Mouse (Mus musculus): Measurements from ENCODE around the gene Lmod3. TPM values are rescaled to one million over a fixed set of nuclear protein-coding genes. Genes with fewer than 3 reads are reported as not detected.

Gene Lmod3
- polyA plus RNA-seq, 1 experiment from 2014 or later: not detected

DNA sequence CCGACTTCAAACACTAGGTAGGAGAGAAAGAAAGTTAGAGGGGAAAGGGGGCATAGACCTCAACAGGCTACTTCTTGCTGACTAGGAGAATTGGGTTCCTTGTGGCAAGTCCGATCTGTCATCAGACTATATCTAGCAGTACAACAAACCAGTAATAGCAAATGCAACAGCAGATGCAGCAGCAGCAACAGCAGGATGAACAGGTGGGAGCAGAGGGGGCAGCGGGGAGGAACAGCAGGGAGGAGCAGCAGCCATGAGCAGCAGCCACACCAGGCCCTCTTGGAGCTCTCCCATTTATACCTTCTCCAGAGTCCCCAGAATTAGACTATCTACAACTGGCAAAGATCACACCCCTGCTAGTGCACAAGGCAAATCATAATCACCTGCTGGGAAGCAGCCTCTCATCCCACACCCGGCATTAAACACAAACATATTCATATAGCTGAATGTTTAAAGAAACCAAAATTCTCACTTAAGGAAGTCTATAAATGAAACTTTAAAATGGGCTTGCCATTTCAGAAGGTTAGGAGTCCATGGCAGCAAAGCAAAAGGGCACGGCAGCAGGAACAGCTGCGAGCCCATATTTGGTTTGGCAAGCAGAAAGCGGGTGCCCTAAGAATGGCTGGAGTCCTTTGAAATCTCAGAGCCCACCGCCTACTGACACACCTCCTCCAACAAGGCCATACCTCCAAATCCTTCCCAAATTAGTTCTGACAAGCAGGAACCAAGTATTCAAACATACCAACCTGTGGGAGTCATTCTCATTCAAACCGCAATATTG lies 25.3 kb downstream of the Lmod3 start:
- H3K9me3 ChIP-seq (ENCODE audit: control insufficient read depth, low read depth, low read length): no peaks in the 10 kb centered on the region
- H3K9ac ChIP-seq (replicated peaks; ENCODE audit: low read depth, low read length): no peak overlapping the region
- WGBS: 95% methylated on average over 9 of the region's 9 CpGs
- no peak overlapping the region for H3K4me3 ChIP-seq (ENCODE audit: low read depth, low read length)
- H3K27me3 ChIP-seq (ENCODE audit: control insufficient read depth, insufficient read depth, low read length): no peaks in the 10 kb centered on the region
- H3K27ac ChIP-seq (ENCODE audit: low read length): no peak overlapping the region
- H3K4me2 ChIP-seq (replicated peaks; ENCODE audit: low read depth, low read length): no peak overlapping the region
- ATAC-seq (ENCODE audit: insufficient number of reproducible peaks, insufficient read depth, low FRiP score, low read depth): no peak
- peaks cover 4% of the 10 kb centered on the region; the same call in 1 of the 2 replicates for H3K4me1 ChIP-seq (ENCODE audit: control insufficient read depth, insufficient read depth, low read length)
- peaks cover 12% of the 10 kb centered on the region; the same call in 1 of the 2 replicates for H3K36me3 ChIP-seq (ENCODE audit: control insufficient read depth, insufficient read depth, low read length)

DNA sequence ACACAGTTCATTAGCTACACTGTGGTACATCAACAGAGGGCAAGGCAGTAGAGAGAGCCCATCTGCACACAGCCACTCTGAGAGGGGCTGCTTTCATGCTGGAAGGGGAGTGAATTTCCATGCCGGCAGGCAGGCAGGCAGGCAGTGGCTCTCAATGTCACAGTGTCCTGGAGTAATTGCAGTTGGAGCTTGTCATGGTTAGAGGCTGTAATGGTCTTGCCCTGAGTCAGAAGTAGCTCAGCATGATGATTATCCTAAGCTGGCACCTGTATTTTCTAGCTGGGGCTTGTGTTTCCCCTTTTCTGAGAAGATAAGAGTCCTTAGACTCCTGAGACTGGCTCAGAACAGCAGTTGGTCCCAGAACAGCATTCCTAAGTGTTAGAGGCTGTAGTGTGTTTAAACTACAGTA lies 26.5 kb downstream of the Lmod3 start:
- no peak for ATAC-seq (ENCODE audit: insufficient number of reproducible peaks, insufficient read depth, low FRiP score, low read depth)
- H3K27ac ChIP-seq (ENCODE audit: low read length): no peak overlapping the region
- WGBS: 32% methylated on average over 1 of the region's 1 CpGs

DNA sequence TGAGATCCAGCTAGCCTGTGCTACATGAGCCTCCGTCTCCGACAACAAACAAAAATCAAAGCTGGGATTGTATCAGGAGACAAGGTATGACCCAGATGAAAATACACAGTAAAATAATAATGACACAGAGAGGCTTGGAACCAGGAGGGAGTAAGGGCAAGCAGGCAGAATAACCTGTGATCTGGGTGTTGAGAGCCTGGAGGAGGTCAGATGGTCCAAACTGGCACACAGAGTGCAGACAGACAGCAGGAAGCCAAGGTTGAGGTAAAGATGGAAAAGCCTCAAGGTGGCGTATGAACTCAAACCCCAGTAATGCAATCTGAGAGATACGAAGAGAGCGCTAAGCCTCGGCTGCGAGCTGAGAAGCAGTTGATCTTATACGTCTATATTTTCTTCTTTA lies 28.1 kb downstream of the Lmod3 start:
- Histone ChIP-seq H3K27ac (ENCODE audit: low read length) (no peak overlapping the region), H3K4me3 (ENCODE audit: low read depth, low read length) (no peak overlapping the region), H3K4me2 (replicated peaks; ENCODE audit: low read depth, low read length) (no peak overlapping the region), H3K9me3 (ENCODE audit: control insufficient read depth, low read depth, low read length) (no peaks in the 10 kb centered on the region), H3K27me3 (ENCODE audit: control insufficient read depth, insufficient read depth, low read length) (no peaks in the 10 kb centered on the region), H3K9ac (replicated peaks; ENCODE audit: low read depth, low read length) (no peak overlapping the region), H3K36me3 (ENCODE audit: control insufficient read depth, insufficient read depth, low read length) (no peaks in the 10 kb centered on the region), H3K4me1 (ENCODE audit: control insufficient read depth, insufficient read depth, low read length) (peaks cover 16% of the 10 kb centered on the region; the same call in 1 of the 2 replicates)
- WGBS: 93% methylated on average over 8 of the region's 8 CpGs
- no peak for ATAC-seq (ENCODE audit: insufficient number of reproducible peaks, insufficient read depth, low FRiP score, low read depth)

More for the DNA sequence above, 26.5 kb downstream of the Lmod3 start:
- H3K4me3 ChIP-seq (ENCODE audit: low read depth, low read length): no peak overlapping the region
- no peak overlapping the region for H3K9ac ChIP-seq (replicated peaks; ENCODE audit: low read depth, low read length)
- H3K4me2 ChIP-seq (replicated peaks; ENCODE audit: low read depth, low read length): no peak overlapping the region
- H3K4me1 ChIP-seq (ENCODE audit: control insufficient read depth, insufficient read depth, low read length): peaks cover 15% of the 10 kb centered on the region; the same call in 1 of the 2 replicates
- H3K36me3 ChIP-seq (ENCODE audit: control insufficient read depth, insufficient read depth, low read length): peaks cover 8% of the 10 kb centered on the region; the same call in 1 of the 2 replicates
- no peaks in the 10 kb centered on the region for H3K9me3 ChIP-seq (ENCODE audit: control insufficient read depth, low read depth, low read length)
- H3K27me3 ChIP-seq (ENCODE audit: control insufficient read depth, insufficient read depth, low read length): no peaks in the 10 kb centered on the region

DNA sequence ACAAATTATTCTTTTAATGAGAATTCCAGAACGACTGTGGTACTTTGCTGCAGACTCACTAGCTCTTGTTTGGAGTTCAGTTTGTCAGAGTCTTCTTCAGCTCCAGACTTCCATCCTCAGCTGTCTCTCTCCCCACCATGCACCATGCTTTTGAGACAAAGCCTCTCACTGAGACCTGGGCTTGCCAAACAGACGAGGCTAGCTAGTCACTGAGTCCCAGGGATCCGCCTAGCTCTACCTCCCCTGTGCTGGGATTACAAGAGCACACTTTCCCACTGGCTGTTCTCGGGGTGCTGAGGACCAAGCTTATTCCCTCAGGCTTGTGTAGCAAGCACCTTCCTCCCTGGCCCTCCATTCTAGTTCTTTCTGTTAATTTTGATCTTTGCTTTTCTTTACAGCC lies 29.0 kb downstream of the Lmod3 start:
- Histone ChIP-seq H3K4me2 (replicated peaks; ENCODE audit: low read depth, low read length) (no peak overlapping the region), H3K4me3 (ENCODE audit: low read depth, low read length) (no peak overlapping the region), H3K27me3 (ENCODE audit: control insufficient read depth, insufficient read depth, low read length) (no peaks in the 10 kb centered on the region), H3K4me1 (ENCODE audit: control insufficient read depth, insufficient read depth, low read length) (peaks cover 16% of the 10 kb centered on the region; the same call in 1 of the 2 replicates), H3K9me3 (ENCODE audit: control insufficient read depth, low read depth, low read length) (no peaks in the 10 kb centered on the region), H3K9ac (replicated peaks; ENCODE audit: low read depth, low read length) (no peak overlapping the region), H3K36me3 (ENCODE audit: control insufficient read depth, insufficient read depth, low read length) (no peaks in the 10 kb centered on the region), H3K27ac (ENCODE audit: low read length) (no peak overlapping the region)
- 84% methylated on average over 4 of the region's 4 CpGs for WGBS
- ATAC-seq (ENCODE audit: insufficient number of reproducible peaks, insufficient read depth, low FRiP score, low read depth): no peak

DNA sequence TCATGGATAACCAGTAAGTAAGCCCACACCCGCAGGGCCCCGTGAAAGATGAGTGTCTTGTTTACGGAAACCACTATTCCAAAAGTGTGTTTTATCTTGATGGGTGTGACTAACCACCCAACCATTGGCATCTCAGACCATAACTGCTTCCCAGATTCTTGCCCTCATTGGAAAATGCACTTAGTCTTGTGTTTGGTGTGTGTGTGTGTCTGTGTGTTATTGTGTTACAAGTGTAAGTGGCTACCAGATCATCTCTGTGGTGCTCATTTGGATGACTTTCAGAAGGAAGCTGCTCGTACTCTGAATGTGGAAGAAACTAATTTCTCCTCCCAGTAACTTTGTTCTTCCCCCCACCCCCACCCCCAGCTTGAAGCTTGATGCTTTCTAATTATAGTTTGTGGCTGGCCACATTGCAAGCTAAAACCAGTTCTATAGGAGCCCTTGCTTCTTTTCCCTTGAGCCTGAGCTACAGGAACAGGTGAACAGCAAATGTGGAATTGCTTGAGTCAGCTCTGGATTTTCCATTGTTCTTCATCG lies 29.6 kb downstream of the Lmod3 start:
- Histone ChIP-seq H3K4me3 (ENCODE audit: low read depth, low read length) (no peak overlapping the region), H3K9me3 (ENCODE audit: control insufficient read depth, low read depth, low read length) (no peaks in the 10 kb centered on the region), H3K27me3 (ENCODE audit: control insufficient read depth, insufficient read depth, low read length) (no peaks in the 10 kb centered on the region), H3K27ac (ENCODE audit: low read length) (no peak overlapping the region), H3K9ac (replicated peaks; ENCODE audit: low read depth, low read length) (no peak overlapping the region), H3K4me1 (ENCODE audit: control insufficient read depth, insufficient read depth, low read length) (peaks cover 16% of the 10 kb centered on the region; the same call in 1 of the 2 replicates), H3K4me2 (replicated peaks; ENCODE audit: low read depth, low read length) (no peak overlapping the region), H3K36me3 (ENCODE audit: control insufficient read depth, insufficient read depth, low read length) (no peaks in the 10 kb centered on the region)
- 51% methylated on average over 5 of the region's 5 CpGs for WGBS
- ATAC-seq (ENCODE audit: insufficient number of reproducible peaks, insufficient read depth, low FRiP score, low read depth): no peak

DNA sequence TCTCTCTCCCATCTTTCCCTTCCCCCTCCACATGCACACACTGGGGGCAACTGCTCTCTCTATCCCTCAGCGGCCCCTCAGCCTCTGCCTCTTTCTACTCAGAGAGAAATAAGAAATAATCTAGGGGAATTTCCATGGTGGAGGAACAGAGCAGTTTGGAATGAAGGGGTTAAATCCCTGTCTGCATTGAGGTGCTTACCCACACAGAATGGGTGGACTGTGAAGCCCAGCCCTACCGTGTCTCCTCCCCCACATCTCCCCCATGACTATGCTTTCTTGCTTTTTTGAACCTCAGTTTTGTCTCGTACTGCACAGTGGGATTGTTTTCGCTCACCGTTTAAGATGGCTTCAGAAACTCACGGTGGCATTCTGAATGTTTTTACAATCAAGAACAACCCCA lies 30.2 kb downstream of the Lmod3 start:
- no peak overlapping the region for H3K4me2 ChIP-seq (replicated peaks; ENCODE audit: low read depth, low read length)
- WGBS: 56% methylated on average over 6 of the region's 6 CpGs

DNA sequence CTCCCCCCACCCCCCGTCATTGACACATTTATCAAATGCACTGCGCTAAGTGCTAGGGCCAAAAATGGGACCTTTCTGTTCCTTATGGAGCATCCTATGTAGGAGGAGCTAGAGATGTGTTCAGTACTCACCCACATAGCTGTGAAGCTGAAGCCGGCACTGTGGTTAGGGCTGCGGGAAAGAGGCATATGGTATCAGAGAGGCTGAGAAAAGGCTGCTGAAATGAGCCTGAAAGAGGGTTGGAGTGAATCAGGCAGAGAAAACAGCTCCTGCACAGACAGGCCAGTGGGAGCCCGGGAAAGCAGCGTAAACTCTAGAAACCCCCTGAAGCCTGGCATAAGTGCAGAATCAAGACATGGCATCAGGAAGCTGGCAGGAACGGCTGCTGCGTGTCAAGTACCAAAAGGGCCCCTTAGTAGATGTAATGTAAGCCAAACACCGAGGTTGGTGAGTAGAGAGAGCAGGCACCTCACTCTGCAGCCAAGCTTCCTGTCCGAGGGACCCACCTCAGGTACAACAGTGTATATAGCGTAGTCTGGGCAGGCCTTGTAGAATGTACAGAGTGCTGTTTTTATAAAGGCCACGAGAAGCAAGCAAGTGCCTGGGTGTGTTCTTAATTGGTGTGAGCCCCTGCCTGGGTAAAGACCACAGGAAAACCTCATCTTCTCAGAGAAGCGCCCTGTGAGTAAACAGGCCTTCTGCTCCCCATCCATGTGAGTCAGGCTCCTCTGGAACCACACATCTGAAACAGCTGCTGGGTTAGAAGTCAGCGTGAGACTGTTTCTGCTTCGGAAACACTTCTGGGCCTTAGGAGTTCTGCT lies 31.1 kb downstream of the Lmod3 start:
- Histone ChIP-seq H3K36me3 (ENCODE audit: control insufficient read depth, insufficient read depth, low read length) (no peaks in the 10 kb centered on the region), H3K9ac (replicated peaks; ENCODE audit: low read depth, low read length) (no peak overlapping the region), H3K9me3 (ENCODE audit: control insufficient read depth, low read depth, low read length) (no peaks in the 10 kb centered on the region), H3K4me1 (ENCODE audit: control insufficient read depth, insufficient read depth, low read length) (peaks cover 16% of the 10 kb centered on the region; the same call in 1 of the 2 replicates), H3K27ac (ENCODE audit: low read length) (no peak overlapping the region), H3K4me2 (replicated peaks; ENCODE audit: low read depth, low read length) (no peak overlapping the region), H3K27me3 (ENCODE audit: control insufficient read depth, insufficient read depth, low read length) (no peaks in the 10 kb centered on the region), H3K4me3 (ENCODE audit: low read depth, low read length) (no peak overlapping the region)
- WGBS: 59% methylated on average over 15 of the region's 15 CpGs
- no peak for ATAC-seq (ENCODE audit: insufficient number of reproducible peaks, insufficient read depth, low FRiP score, low read depth)

More for the DNA sequence above, 30.2 kb downstream of the Lmod3 start:
- Histone ChIP-seq H3K4me3 (ENCODE audit: low read depth, low read length) (no peak overlapping the region), H3K36me3 (ENCODE audit: control insufficient read depth, insufficient read depth, low read length) (no peaks in the 10 kb centered on the region), H3K9ac (replicated peaks; ENCODE audit: low read depth, low read length) (no peak overlapping the region), H3K9me3 (ENCODE audit: control insufficient read depth, low read depth, low read length) (no peaks in the 10 kb centered on the region), H3K27ac (ENCODE audit: low read length) (no peak overlapping the region), H3K4me1 (ENCODE audit: control insufficient read depth, insufficient read depth, low read length) (peaks cover 16% of the 10 kb centered on the region; the same call in 1 of the 2 replicates), H3K27me3 (ENCODE audit: control insufficient read depth, insufficient read depth, low read length) (no peaks in the 10 kb centered on the region)
- ATAC-seq (ENCODE audit: insufficient number of reproducible peaks, insufficient read depth, low FRiP score, low read depth): no peak

DNA sequence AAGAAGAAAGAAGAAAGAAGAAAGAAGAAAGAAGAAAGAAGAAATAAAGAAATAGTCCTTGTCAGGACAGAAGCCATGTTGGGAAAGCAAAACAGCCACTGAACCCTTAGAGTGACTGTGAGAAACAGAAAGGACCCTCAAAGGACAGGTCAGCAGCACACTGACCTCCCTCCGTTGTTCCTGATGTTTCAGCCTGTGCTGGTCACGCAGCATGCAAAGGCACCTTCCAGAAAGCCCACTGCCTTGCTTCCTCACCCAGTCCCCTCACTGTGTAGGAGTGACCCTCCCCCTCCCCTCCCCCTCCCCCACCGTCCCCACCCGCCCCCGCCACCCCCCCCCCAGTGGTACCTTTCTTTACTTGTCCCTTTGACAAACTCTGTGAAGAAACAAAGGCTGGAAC lies 31.9 kb downstream of the Lmod3 start:
- H3K9ac ChIP-seq (replicated peaks; ENCODE audit: low read depth, low read length): no peak overlapping the region
- H3K27me3 ChIP-seq (ENCODE audit: control insufficient read depth, insufficient read depth, low read length): no peaks in the 10 kb centered on the region
- peaks cover 16% of the 10 kb centered on the region; the same call in 1 of the 2 replicates for H3K4me1 ChIP-seq (ENCODE audit: control insufficient read depth, insufficient read depth, low read length)
- H3K36me3 ChIP-seq (ENCODE audit: control insufficient read depth, insufficient read depth, low read length): no peaks in the 10 kb centered on the region
- WGBS: 89% methylated on average over 2 of the region's 5 CpGs
- no peak overlapping the region for H3K4me3 ChIP-seq (ENCODE audit: low read depth, low read length)
- no peak for ATAC-seq (ENCODE audit: insufficient number of reproducible peaks, insufficient read depth, low FRiP score, low read depth)
- no peak overlapping the region for H3K27ac ChIP-seq (ENCODE audit: low read length)
- H3K4me2 ChIP-seq (replicated peaks; ENCODE audit: low read depth, low read length): no peak overlapping the region
- H3K9me3 ChIP-seq (ENCODE audit: control insufficient read depth, low read depth, low read length): no peaks in the 10 kb centered on the region
